Mouse (Mus musculus): ENCODE data around the gene Ric3.

DNA sequence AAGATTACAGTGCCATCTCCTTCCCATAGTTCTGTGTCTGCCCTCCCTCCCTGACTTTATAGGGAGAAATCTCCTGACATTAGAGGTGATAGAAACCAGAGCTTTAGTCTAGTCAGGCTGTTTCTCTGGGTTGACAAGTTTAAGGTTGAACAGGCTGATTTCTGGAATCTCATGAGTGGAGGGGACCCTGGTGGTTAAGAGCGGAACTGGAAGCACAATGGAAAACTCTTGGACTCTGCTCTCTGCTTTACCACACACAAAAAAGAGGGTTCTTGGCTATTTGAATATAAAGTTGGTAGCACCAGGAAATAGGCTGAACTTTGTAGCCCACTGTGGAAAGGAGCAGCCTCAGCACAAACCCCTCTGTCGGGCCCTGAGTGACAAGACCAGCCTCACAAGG lies 51.1 kb downstream of the Ric3 start:
- TF ChIP-seq POLR2A (IDR thresholded peaks at IDR 0.05; ENCODE audit: borderline replicate concordance, insufficient read depth, low read length) (no peak), CTCF (IDR thresholded peaks at IDR 0.05; ENCODE audit: borderline replicate concordance, insufficient read depth, low read depth, low read length) (no peak)

Data from cerebellum, adult 2 months (tissue).